Mouse (Mus musculus): ENCODE measurements around the gene Tmem39a.

The Tmem39a gene

DNA sequence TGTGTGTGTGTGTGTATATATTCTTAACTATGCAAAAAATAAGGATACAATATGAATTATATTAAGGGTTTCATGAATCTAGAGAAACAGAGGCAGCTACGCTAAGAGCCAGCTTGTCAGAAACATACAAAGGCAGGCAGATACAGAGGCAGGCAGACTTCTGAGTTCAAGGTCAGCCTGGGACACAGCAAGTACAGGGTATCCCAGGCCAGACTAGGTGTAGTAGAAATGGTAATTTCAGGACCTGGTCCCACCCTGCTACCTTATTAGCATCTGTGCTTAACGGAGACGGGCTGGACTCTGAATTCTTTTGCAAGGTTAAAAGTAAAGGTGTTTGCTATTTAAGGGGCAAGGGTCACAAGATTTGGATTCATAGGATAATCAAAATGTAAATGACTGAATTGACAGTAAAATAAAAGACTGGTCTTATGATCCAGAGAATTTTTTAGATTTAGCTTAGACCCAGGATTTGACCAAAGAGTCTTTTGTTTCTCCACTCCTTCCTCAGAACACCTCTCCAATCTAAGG lies at the start of gene Tmem39a:
Gene Tmem39a (plus strand): TSS at position 478 of the 528 bp plus-strand sequence.
- no peak for DNase-seq (ENCODE audit: low spot score)

DNA sequence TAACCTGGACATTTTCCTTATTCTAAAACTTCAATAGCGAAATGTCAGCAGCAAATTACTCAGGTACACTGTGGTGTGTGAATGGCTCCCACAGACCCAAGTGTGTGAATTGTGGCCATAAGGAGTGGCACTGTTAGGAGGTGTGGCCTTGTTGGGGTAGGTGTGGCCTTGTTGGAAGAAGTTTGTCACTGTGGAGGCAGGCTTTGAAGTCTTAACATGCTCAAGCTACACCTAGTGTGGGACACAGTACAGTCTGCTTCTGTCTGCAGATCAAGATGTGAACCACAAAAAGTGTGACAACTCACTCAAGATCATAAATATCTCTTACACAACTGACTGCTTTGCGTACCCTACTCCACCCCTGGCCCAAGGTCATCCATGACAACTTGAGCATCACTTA lies 47.7 kb upstream of the Tmem39a start:
- no peak for DNase-seq (ENCODE audit: low spot score)

DNA sequence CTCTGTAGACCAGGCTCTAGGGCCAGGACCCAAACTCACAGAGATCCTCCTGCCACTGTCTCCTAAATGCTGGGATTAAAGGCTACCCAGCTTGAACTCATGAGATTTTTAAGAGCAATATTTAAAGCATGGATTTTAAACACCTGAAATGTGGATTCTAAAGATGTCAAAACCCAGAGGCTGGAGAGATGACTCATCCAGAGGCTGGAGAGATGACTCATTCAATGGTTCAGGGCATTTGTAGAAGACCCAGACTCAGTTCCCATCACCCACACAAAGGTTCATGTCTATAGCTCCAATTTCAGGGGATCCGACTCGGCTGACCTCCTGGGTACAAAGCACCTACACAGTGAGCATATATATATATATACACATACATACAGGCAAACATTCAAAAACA lies 39.4 kb upstream of the Tmem39a start:
- DNase-seq (ENCODE audit: low spot score), result no peak

DNA sequence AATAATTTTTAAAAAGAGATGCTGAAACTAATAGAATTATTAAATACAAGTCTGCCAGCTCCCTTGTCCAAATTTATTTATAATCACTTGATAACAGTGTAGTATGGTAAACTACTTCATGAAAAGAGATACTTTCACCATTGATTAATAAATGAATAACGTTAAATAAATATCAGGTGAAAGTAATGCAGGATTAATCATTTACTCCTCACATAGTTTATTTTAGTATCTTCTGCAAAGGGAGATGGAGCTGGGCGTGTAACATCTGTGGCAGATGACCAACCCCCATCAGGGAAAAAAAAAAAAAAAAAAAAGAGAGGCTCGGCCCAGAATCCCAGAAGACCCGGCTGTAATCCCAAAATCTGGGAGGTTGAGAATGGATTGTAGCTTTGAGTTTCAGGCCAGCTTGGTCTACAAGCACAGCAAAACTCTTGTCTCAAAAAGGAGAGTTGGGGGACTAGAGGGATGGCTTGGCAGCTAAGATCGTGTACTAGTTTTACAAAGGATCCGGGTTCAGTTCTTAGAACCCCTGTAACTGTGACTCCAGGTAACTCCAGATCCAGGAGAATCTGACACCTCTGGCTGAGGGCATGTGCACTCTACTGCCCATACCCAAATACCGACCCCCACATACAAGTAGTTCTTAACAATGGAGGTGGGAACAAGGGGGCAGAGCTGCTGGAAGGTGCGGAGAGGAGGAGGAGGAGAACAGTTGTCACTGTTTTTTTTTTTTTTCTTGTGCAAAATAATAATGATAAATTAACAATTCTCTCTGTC lies 37.1 kb upstream of the Tmem39a start:
- DNase-seq (ENCODE audit: low spot score), result peak; percentile 25

DNA sequence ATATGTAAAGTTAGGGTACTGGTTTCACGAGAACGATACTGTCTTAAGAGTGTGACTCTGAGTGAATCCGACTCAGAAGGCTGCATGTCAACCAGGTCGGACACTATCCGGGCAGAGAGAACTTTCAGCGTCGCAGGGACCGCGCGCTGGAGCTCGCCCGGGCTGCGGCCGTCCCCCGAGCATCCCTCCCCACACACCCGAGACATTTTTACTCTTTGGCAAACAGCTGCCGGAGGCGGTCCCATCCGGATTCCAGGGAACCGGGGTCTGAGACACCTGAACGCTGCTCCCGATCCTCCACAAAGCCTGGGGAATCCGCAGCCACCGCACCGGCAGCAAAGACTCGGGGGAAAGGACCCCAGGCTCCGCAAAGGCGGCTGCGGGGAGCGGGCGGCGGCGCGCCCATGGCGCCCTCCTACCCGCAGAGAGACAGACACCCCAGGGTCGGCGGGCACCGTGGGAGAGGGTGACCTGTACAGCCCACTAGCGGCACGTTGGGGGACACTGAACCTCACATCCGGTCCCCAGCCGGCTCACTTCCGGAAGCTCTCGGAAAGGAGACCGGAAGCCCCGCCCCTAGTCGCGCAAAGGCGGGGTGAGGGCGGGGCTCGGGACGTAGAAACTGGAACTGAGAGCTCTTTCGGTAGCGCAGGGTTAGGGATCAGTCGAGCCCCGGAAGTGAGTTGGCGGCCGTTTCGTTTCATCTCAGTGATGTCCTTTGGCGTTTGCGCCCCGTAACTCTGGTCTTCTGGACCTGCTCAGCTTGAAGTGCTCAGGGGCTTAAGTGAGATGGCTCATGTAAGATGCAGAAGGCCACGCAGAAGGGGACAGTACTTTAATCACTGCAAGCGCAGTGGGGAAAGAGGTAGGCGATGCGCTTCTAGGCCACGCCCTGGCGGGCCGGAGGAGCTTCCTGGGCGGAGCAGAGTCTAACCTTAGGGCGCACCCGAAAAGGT lies 36.1 kb upstream of the Tmem39a start, which contains the start of gene Timmdc1:
Gene Timmdc1 (minus strand): TSS at position 535 of the 956 bp plus-strand sequence.
- DNase-seq (ENCODE audit: low spot score), result peak; percentile 97

DNA sequence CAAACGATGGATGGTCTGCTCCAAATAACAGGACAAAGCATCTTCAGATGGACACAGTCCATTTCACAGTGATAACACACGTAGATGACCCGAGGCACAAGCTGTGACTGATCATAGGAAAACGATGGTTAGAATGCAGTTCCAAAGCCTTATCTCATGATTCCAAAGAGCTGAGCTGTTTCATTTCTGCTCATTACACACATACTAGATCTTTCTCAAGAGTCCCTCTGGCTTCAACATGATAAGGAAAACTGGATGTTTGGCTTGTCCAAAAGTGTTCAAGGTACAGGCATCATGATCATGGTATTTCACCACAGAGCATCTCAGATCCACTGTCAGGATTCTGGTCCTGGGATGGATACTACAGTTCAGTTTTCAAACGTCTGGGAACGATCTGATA lies 32.2 kb upstream of the Tmem39a start:
- DNase-seq (ENCODE audit: low spot score), result no peak

DNA sequence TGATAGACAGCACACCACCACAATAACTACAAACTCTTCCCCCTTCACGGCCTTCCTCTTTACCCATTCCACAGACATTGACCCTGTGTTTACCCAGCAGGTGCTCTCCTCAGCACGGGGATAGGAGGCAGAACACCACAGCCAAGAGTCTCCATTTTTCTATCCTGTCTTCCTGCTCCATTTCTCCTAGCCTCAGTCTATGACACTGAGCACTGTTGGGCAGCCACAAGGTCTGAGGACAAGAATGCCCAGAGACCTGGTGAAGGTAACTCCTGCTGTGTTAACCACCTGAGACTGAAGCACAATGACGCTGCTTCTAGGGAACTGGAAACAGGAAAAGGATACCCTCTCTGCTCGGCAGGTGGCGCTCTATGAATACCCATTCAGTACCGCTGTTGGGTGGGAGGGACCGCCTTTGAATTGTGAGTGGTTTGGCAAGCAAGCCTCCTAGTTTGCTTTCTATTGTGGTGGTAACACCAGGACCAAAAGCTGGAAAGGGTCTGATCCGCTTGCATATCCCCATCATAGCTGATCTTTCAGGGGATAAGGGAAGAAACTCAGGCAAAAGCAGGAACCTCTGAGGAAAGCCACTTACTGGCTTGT lies 21.9 kb upstream of the Tmem39a start:
- DNase-seq (ENCODE audit: low spot score), result peak; percentile 79

DNA sequence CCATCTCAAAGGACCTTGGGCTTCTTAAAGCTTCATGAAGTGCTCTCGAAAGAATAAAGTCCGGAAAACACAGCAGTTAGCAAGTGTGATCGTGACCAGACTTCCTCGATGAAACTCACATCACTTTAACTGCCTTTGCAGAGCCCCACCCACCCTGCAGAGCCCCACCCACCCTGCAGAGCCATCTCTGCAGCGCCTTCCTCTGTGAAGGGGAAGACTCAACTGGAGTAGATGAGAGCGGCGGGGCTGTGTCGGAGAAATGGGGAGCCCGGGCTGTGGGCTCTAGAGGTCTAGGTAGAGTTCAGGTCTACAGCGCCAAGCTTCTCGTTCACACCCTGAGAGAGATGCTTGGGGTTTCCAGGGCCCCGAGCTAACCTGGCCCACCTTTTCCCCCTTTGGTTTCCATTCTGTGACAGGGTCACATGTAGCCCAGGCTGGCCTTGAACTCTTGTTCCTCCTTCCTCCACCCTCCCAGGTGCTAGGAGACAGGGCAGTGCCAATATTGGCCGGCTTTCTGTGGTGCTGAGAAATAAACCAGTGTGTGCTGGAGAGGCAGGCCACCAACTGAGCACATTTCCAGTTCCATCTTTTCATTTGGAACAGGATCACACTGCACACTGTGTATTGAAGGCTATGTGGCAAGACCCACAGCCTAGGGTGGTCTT lies 19.6 kb upstream of the Tmem39a start:
- DNase-seq (ENCODE audit: low spot score), result no peak

DNA sequence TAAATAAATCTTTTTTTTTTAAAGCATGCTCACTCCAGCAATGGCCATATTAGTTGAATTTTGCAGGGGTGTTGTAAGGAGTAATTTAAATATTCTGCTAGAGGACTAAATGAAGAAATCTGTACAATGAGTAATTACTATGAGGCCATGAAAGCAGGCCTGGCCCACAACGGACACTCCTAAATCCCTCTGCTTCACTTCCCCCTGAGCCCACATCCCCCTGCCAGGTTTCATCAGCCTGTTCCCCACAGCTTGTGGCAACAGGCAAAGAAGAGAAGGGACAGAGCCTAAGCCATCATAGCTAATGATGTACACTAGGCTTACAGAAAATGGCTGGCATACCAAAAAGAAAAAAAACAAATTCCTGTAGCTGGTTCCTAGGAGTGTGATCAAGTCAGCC lies 10.5 kb upstream of the Tmem39a start:
- DNase-seq (ENCODE audit: low spot score), result no peak

DNA sequence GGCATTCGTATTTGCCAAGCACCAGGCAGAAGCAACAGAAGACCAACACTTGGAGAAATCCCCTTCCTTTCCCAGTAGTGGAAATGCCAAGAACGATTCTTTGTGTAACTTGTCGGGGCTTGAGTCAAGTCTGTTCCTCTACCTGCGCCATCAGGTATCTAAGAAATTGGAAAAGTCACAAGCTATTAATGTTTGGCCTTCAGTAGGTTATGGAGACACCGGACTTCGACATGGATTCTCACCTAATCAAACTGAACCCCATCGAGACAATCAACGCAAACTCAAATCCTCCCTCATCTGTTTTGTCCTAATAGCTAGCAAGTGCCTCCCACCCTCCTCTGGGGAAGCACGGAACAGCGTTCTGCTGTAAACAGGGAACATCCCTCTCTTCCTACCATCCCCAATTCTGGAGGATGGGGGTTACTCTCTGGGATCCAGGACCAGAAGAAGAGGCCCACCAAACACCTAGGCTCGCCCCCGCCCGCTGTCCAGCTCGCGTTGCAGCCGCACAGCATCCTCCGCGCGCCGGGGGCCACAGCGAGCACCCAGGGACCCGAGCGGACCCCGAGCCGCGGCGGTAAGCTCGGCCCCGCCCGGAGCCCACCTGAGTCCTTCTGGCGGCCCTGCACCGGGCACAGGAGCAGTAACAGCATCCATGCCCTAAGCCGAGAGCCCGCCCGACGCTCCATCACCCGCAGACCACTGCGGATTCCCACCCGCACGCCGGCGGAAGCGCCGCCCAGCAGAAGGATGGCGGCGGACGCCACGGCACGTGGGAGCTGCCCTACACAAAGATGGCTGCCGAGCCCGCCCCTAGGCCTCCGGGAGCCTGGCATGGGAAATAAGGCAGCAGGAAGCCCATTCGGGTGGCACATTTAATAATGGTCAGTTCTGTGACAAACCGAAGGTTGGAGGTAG lies 8.8 kb upstream of the Tmem39a start, which contains the start of gene Poglut1:
Gene Poglut1 (minus strand): TSS at position 780 of the 918 bp plus-strand sequence.
- DNase-seq (ENCODE audit: low spot score), result peak; percentile 86

DNA sequence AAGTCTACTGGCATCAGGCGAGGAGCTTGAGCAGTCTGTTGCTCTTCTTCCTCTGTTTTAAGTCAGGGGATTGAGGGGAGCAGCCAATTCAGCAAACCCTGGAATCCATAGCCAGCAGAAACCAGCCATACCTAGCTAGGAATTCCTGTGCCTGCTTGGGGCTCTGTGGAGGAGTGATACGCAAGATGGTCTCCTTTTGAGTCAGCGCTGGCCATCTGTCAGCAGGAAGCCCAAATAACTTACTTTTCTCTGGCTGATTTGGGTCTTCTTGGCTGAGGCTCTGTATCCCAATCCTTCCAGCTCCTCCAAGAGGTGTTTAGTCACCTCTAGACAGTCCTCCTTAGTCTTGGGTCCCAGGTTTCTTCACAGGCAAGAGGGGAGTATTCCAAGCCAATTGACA lies 2.5 kb upstream of the Tmem39a start:
- DNase-seq (ENCODE audit: low spot score), result no peak

DNA sequence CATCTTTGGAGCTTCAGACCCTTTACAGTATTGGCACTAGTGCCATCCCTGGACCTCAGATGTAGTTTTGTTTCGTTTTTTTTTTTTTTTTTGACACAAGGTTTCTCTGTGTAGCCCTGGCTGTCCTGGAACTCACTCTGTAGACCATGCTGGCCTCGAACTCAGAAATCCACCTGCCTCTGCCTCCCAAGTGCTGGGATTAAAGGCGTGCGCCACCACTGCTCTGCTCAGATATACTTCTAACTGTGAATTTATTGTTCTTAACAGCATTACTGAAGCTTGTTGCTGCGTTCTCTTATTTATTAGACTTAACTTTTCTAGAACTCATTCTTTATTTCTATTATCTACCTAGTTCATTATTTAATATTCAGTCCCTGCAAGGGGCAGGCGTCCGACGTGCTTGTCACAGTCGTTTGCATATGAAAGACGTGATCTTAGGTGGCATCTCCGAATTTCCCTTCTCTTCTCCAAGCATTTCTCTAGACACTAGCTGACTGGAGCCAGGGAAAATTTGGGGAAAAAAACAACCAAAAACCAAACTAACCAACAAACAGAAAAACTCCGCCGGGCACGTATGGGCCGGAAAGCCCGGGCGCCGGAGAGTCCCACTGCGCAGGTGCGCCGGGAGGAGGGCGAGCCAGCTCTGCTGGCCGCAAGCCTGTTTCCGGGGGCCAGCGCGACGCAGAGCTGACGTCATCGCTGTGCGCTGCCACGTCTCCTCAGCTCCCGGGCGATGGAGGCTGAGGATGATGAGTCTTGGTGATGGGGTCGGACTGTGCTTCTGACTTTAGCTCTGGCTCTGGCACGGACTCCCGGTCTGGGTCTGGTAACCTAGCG lies 3.9 kb downstream of the Tmem39a start:
- DNase-seq (ENCODE audit: low spot score), result peak; percentile 97

DNA sequence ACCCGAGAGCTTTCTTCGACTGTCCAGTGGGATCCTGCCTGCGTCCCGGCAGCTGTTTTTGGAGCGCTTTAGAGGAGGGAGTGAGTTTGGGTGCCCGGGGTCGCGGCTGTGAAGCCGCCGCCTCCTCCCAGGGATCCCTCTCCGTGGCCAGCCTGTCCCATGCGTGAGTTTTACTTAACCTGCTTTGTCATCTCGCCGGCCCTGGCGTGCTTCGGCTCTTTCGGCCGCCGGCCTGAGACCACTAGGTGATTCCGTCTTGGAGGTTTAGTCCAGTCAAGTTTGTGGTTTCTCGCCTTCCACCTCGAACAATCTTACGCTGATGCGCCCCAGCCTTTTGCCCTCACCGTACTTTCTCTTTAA lies 4.5 kb downstream of the Tmem39a start:
- DNase-seq (ENCODE audit: low spot score), result no peak

DNA sequence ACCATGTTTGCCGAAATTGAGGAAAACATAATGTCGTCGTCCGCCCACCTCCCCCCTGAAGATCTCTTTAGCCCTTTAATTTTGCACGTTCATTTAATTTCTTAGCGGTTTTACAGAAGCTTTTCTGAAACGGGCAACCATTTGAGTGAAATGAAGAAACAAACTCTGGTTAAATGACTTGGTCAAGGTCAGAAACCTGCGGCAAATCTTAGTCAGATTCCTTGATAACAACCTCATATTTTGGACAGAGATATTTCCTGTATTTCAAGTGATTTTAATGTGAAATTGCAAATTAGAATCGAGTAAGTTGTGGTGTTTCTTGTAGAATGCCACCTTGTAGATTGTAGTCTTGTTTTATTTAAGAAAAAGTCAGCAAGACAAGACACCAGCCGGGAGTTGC lies 5.0 kb downstream of the Tmem39a start:
- DNase-seq (ENCODE audit: low spot score), result no peak

DNA sequence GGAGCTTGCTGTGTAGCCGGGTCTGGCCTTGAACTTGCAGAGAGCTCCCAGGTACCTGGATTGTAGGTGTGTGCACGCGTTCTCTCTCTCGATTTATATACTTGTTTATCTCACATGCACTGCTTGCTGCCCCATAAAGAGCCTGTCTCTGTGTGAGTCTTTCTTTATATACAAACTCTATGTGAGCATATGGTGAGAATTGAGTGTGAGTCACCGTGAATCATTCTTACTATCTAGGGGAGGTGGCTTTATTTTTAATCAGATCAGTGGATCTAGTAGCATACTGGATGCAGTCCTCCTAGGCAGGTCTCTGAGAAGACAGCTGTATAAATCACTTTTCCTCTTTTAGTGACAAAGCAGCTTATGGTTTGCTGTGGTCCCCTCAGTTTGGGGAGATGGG lies 9.7 kb downstream of the Tmem39a start:
- no peak for DNase-seq (ENCODE audit: low spot score)

DNA sequence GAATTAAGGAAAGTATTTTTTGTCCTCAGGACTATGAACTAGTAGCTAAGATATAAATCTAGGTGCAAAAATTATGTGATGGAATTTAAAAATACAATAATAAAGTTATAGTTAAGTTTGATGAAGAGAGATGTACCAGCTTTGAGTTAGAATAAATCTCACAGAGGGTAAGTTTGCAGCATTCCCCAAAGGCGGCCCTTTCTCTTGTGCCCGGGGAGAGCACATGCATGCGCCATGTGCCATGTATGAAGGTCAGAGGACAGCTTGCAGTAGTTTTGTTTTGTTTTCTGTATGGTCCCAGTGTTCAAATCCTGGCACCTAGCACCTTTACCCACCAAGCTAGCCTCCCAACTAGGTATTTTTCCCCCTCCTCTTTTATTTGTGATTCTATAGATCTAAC lies 13.0 kb downstream of the Tmem39a start:
- no peak for DNase-seq (ENCODE audit: low spot score)

DNA sequence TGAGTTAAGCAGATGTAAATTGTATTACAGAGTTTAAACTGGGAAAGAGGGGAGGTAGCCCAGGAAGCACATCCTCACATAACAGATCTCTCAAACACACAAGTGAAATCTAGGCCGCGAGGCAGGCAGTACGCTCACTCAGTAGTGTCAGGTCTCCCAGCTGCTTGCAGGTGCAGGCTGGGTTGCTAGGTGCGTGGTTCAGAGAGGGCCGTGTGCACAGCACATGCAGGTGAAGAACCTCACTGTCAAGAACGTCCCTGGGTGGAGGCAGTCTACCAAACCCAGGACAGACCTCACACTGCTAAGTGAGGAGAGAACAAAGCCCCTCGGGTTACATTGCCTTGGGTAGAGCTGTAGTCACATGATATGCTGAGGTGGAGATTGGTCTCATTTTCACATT lies 26.3 kb downstream of the Tmem39a start:
- no peak for DNase-seq (ENCODE audit: low spot score)

DNA sequence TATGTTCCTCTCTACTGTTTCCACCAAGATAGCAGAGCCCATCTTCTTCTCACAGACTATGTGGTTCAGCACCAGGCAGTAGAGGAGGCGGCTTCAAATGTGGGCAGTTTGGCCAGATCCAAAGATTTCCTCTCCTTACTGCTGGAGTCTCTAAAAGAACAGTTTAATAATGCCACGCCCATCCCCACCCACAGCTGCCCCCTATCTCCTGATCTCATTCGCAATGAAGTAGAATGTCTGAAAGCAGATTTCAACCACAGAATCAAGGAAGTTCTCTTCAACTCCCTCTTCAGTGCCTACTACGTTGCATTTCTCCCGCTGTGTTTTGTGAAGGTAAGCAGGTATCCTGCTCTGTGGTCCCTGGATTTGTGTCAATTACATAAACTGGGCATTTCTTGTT lies 26.7 kb downstream of the Tmem39a start:
- no peak for DNase-seq (ENCODE audit: low spot score)

DNA sequence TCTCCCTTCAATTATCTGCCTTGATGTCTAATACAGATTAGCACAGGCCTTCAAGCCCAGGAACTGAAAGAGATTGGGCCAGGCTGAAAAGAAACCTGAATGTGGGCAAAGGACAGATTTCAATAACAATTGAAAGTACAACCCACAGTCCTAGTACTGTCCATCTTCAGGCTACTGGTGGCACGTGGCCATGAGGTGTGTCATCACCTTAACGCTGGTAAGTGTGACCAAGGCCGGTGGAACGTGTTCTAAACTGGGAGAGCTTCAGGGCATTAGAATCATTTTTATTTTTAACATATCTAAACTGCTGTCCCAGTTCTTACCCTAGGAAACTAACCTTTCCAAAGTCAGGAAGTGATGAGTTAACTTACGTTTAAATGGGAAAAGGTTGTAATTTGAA lies 28.7 kb downstream of the Tmem39a start:
- DNase-seq (ENCODE audit: low spot score), result no peak

DNA sequence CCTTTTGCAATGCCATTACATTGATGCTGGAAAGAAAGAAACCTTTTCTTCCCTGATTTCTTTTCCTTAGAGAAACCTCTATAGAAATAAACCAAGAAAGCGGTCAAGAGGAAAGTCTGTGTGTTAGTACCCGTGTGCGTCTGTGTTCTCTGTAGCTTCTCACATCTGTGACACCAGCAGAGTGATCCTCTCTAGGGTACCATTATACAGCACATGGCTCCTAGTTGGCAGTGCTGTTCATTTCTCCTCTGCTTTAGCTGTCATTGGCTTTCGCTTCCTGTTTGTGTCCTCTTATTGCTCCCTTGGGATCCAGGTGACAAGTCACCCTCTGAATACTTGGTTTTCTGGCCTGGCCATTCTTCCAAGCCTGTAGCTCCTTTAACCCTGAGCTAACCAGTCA lies 29.1 kb downstream of the Tmem39a start:
- no peak for DNase-seq (ENCODE audit: low spot score)
